Mouse (Mus musculus): ENCODE data around the gene Btn2a2. TPM values are rescaled to one million over a fixed set of nuclear protein-coding genes. Genes with fewer than 3 reads are reported as not detected.

Gene Btn2a2
- polyA plus RNA-seq, 1 experiment, result 0.91 TPM

GRCm38 (mm10) chr13:23449235-23450095 lies 39.2 kb downstream of the Btn2a2 start:
- peak overlapping the region; percentile 91 for H3K4me3 ChIP-seq (ENCODE audit: low read depth, low read length)
- peak overlapping the region; percentile 95 for H3K9ac ChIP-seq (ENCODE audit: low read depth, poor library complexity, severe bottlenecking)
- peaks cover 2% of the 10 kb centered on the region for H3K4me1 ChIP-seq (ENCODE audit: control insufficient read depth, insufficient read depth, low read length)
- no peaks in the 10 kb centered on the region for H3K36me3 ChIP-seq (ENCODE audit: control insufficient read depth, insufficient read depth, low read length, poor library complexity, severe bottlenecking)
- H3K27me3 ChIP-seq (ENCODE audit: control insufficient read depth, insufficient read depth, low read length, poor library complexity, severe bottlenecking), result no peaks in the 10 kb centered on the region
- TF ChIP-seq POLR2A (IDR thresholded peaks at IDR 0.05; ENCODE audit: insufficient read depth, low read length) (no peak), EP300 (IDR thresholded peaks at IDR 0.05; ENCODE audit: insufficient read depth, low read depth, low read length) (no peak)
- H3K9me3 ChIP-seq (replicated peaks; ENCODE audit: control insufficient read depth, insufficient read depth, low read length, poor library complexity, severe bottlenecking), result no peaks in the 10 kb centered on the region
- H3K27ac ChIP-seq (ENCODE audit: insufficient read depth, low read length), result no peak overlapping the region

DNA sequence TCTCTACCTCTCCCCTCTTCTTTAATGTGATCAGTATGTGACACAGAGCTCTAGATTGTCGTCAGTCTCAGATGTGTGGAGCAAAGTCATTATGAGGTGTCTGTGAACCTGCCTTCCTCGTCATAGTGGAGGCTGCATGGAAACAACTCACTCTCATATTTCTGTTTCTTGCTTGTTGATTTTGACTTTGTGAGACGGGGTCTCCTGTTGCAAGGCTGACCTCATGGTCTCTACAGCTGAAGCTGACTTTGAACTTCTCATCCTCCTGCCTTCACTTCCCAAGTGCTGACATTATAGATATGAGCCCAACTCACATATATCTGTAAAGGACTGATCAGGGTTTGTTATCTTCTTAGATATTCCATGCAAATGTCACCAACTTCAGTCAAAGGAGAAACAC lies 39.9 kb downstream of the Btn2a2 start:
- TF ChIP-seq POLR2A (IDR thresholded peaks at IDR 0.05; ENCODE audit: insufficient read depth, low read length) (no peak), EP300 (IDR thresholded peaks at IDR 0.05; ENCODE audit: insufficient read depth, low read depth, low read length) (no peak), CTCF (IDR thresholded peaks at IDR 0.05; ENCODE audit: low read depth, low read length) (no peak)
- H3K9ac ChIP-seq (ENCODE audit: low read depth, poor library complexity, severe bottlenecking), result no peak overlapping the region
- no peaks in the 10 kb centered on the region for H3K36me3 ChIP-seq (ENCODE audit: control insufficient read depth, insufficient read depth, low read length, poor library complexity, severe bottlenecking)
- peaks cover 2% of the 10 kb centered on the region for H3K4me1 ChIP-seq (ENCODE audit: control insufficient read depth, insufficient read depth, low read length)
- H3K4me3 ChIP-seq (ENCODE audit: low read depth, low read length), result no peak overlapping the region
- H3K27ac ChIP-seq (ENCODE audit: insufficient read depth, low read length), result no peak overlapping the region
- H3K9me3 ChIP-seq (replicated peaks; ENCODE audit: control insufficient read depth, insufficient read depth, low read length, poor library complexity, severe bottlenecking), result no peaks in the 10 kb centered on the region
- H3K27me3 ChIP-seq (ENCODE audit: control insufficient read depth, insufficient read depth, low read length, poor library complexity, severe bottlenecking), result no peaks in the 10 kb centered on the region

DNA sequence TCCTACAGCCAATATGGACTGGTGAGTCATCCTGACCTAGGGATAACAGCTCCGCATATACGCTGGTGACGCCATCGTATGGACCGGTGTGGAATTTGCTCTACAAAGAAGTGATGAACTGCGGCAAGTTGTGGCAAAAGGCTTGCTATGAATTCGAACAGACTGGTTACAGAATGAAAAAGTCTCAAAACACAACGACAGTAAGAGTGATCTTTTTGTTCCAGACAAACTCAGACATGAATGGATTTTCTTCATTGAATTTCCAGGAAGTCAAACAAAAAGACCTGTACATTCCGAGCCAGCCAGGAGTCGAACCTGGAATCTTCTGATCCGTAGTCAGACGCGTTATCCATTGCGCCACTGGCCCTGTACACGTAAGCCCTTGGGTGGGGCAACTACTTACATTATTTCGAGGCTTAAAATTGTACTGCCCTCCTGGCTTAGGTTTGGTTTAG lies 42.1 kb downstream of the Btn2a2 start:
- peak overlapping the region; percentile 91 for H3K4me3 ChIP-seq (ENCODE audit: low read depth, low read length)
- H3K9me3 ChIP-seq (replicated peaks; ENCODE audit: control insufficient read depth, insufficient read depth, low read length, poor library complexity, severe bottlenecking), result no peaks in the 10 kb centered on the region
- no peaks in the 10 kb centered on the region for H3K36me3 ChIP-seq (ENCODE audit: control insufficient read depth, insufficient read depth, low read length, poor library complexity, severe bottlenecking)
- H3K27me3 ChIP-seq (ENCODE audit: control insufficient read depth, insufficient read depth, low read length, poor library complexity, severe bottlenecking), result no peaks in the 10 kb centered on the region
- H3K27ac ChIP-seq (ENCODE audit: insufficient read depth, low read length), result peak overlapping the region; percentile 76
- peak overlapping the region; percentile 85 for H3K9ac ChIP-seq (ENCODE audit: low read depth, poor library complexity, severe bottlenecking)
- 0 out of 2 replicates have a peak, but pooled peaks have one; percentile 6 for TF ChIP-seq EP300 (IDR thresholded peaks at IDR 0.05; ENCODE audit: insufficient read depth, low read depth, low read length)
- no peak for TF ChIP-seq POLR2A (IDR thresholded peaks at IDR 0.05; ENCODE audit: insufficient read depth, low read length)
- peaks cover 2% of the 10 kb centered on the region for H3K4me1 ChIP-seq (ENCODE audit: control insufficient read depth, insufficient read depth, low read length)

GRCm38 (mm10) chr13:23445561-23446320 lies 42.9 kb downstream of the Btn2a2 start:
- Histone ChIP-seq H3K36me3 (ENCODE audit: control insufficient read depth, insufficient read depth, low read length, poor library complexity, severe bottlenecking) (no peaks in the 10 kb centered on the region), H3K27ac (ENCODE audit: insufficient read depth, low read length) (peak overlapping the region; percentile 95), H3K9ac (ENCODE audit: low read depth, poor library complexity, severe bottlenecking) (peak overlapping the region; percentile 85), H3K4me3 (ENCODE audit: low read depth, low read length) (peak overlapping the region; percentile 91), H3K27me3 (ENCODE audit: control insufficient read depth, insufficient read depth, low read length, poor library complexity, severe bottlenecking) (no peaks in the 10 kb centered on the region), H3K9me3 (replicated peaks; ENCODE audit: control insufficient read depth, insufficient read depth, low read length, poor library complexity, severe bottlenecking) (no peaks in the 10 kb centered on the region), H3K4me1 (ENCODE audit: control insufficient read depth, insufficient read depth, low read length) (peaks cover 2% of the 10 kb centered on the region)
- TF ChIP-seq POLR2A (IDR thresholded peaks at IDR 0.05; ENCODE audit: insufficient read depth, low read length), result no peak
- 0 out of 2 replicates have a peak, but pooled peaks have one; percentile 4 for TF ChIP-seq EP300 (IDR thresholded peaks at IDR 0.05; ENCODE audit: insufficient read depth, low read depth, low read length)

DNA sequence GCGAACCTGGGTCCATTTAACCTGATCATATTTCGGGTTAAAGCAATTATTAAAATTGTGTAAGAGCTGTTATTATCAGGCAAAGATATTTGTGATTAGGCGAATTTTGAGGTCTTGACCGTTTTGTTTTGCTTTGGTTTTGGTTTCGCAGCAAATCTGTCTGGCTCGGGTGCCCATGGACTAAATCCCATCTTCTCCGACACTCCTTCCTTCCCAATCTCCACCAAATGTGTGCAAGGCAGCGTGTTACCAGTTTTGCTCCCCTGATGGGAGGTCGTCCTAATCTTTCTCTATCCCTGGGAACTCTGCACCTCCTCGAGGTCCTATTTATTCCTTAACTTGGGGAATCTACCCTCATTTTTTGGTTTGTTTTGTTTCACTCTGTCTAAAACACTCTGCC lies 43.5 kb downstream of the Btn2a2 start:
- peaks cover 2% of the 10 kb centered on the region for H3K4me1 ChIP-seq (ENCODE audit: control insufficient read depth, insufficient read depth, low read length)
- H3K27ac ChIP-seq (ENCODE audit: insufficient read depth, low read length), result peak overlapping the region; percentile 95
- H3K27me3 ChIP-seq (ENCODE audit: control insufficient read depth, insufficient read depth, low read length, poor library complexity, severe bottlenecking), result no peaks in the 10 kb centered on the region
- H3K9ac ChIP-seq (ENCODE audit: low read depth, poor library complexity, severe bottlenecking), result peak overlapping the region; percentile 85
- no peak for TF ChIP-seq CTCF (IDR thresholded peaks at IDR 0.05; ENCODE audit: low read depth, low read length)
- TF ChIP-seq EP300 (IDR thresholded peaks at IDR 0.05; ENCODE audit: insufficient read depth, low read depth, low read length), result no peak
- no peak for TF ChIP-seq POLR2A (IDR thresholded peaks at IDR 0.05; ENCODE audit: insufficient read depth, low read length)
- no peaks in the 10 kb centered on the region for H3K36me3 ChIP-seq (ENCODE audit: control insufficient read depth, insufficient read depth, low read length, poor library complexity, severe bottlenecking)
- H3K4me3 ChIP-seq (ENCODE audit: low read depth, low read length), result peak overlapping the region; percentile 91
- no peaks in the 10 kb centered on the region for H3K9me3 ChIP-seq (replicated peaks; ENCODE audit: control insufficient read depth, insufficient read depth, low read length, poor library complexity, severe bottlenecking)

Data from ES-Bruce4 (cell line).